Mouse (Mus musculus) testis, adult 2 months (tissue): ENCODE results near the gene Fosl1.

Source experiments
- CTCF ChIP-seq: fragments of 200-500 bp; IDR thresholded peaks from 2 replicates; pipeline ENCODE4 v1.5.1; 2012; ENCODE audit warnings: low read depth, mild to moderate bottlenecking, inconsistent platforms, low read length, moderate library complexity; ENCODE audit not compliant: control insufficient read depth, insufficient read depth, insufficient replicate concordance
- POLR2A ChIP-seq: fragments of 200-500 bp; IDR thresholded peaks from 2 replicates; pipeline ENCODE4 v1.6.1; 2012; ENCODE audit warnings: low read depth, mild to moderate bottlenecking, inconsistent platforms, low read length, moderate library complexity; ENCODE audit not compliant: control insufficient read depth

DNA sequence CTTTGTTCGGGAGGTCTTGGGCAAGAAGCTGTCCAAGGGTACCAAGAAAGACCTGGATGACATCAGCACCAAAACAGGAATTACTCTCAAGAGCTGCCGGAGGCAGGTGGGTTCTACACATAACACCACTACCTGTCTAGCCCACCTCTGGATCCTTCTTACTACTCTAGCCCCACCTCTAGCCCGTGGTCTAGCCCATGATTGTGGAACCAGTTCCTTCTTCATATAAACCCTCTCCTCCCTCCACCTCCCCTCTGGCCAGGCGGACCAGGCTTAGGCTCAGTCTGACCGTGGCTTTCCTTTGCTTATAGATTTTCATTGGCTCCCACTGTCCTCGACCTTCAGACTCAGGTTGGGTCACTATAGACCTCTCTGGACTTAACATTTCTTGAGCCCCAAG is 14.1 kb downstream of the Fosl1 start:
- TF ChIP-seq POLR2A: no peak
- TF ChIP-seq CTCF: no peak
